Mouse (Mus musculus) right cerebral cortex, adult 18-20 months (tissue): ENCODE results near the gene Xrcc6.
A peak's percentile ranks its signal among the peaks of the same experiment; 100 is the strongest.

Experiments used
- DNase-seq: peaks from one replicate; pipeline ENCODE4 v3.0.0; 2022; ENCODE audit warnings: mixed read lengths

The Xrcc6 gene

GRCm38 (mm10) chr15:81987646-81988045 lies at the start of gene Xrcc6:
Gene Xrcc6, plus strand, starts transcription at chr15:81987835.
- DNase-seq, result no peak

GRCm38 (mm10) chr15:81938246-81938645 lies 49.4 kb upstream of the Xrcc6 start:
- DNase-seq, result peak; percentile 59

GRCm38 (mm10) chr15:81939157-81939715 lies 48.4 kb upstream of the Xrcc6 start:
- DNase-seq, result peak; percentile 56

- DNase-seq, result no peak
Observed at GRCm38 (mm10) chr15:81939774-81940173, 47.9 kb upstream of the Xrcc6 start.

DNA sequence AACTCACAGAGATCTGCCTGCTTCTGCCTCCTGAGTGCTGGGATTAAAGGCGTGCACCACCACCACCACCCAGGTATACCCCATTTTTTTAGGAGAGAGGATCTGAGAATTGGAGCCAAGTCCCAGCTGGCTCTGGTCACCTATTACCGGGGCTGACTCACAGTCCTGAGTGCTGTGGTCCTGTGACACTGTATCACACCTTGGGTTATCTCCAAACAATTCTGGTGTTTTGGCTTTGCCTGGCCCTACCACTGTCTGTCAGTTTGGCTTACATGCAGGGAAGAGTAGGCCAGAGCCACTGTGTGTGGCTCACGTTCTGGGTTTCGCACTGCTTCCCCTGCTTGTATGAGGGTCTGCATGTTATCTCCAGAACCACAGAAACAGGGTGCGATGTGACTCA lies 47.4 kb upstream of the Xrcc6 start:
- no peak for DNase-seq

- no peak for DNase-seq
Observed at GRCm38 (mm10) chr15:81941010-81941409, 46.6 kb upstream of the Xrcc6 start.

DNA sequence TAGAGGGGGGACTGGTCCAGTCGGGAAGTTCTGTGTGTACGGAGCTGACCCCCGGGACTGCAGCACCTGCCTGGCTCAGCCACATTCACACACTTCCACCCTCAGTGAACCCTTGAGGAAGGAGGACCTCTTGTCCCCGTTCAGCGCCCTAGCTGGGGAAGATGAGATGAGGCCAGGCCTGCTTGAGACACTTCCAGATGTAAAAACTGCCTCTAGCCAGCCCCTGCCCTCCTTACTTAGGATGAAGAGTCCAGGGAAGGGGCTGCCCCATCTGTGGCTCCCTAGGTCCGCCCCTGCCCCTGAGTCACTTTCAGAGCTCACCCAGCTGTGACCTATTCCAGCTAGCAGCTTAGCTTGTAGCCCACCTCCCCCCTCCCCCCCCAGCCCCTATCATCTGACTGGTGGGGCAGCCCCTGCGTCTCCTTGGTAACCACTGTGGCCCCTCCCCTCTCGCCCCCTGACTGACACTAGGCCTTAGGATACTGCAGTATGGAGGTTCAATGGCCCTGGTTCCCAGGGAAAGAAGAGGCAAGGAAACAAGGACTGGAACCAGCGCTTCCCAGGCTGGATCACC lies 44.4 kb upstream of the Xrcc6 start:
- no peak for DNase-seq

DNA sequence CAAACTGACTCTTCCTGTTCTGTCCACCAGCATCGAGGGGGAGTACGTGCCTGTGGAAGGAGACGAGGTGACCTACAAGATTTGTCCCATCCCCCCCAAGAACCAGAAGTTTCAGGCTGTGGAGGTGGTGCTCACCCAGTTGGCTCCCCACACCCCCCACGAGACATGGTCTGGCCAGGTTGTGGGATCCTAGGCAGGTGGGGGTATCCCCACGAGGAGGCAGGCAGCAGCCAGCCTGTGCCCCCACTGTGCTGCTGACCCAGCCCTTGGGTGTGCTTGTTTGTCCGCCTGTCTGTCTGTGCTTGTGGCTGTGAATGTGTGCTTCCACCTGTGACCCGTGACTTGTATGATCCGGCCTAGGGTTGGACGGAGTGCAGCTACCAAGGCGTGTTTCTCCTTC lies 38.6 kb upstream of the Xrcc6 start:
- no peak for DNase-seq

GRCm38 (mm10) chr15:81949476-81950131 lies 38.0 kb upstream of the Xrcc6 start:
- no peak for DNase-seq

DNA sequence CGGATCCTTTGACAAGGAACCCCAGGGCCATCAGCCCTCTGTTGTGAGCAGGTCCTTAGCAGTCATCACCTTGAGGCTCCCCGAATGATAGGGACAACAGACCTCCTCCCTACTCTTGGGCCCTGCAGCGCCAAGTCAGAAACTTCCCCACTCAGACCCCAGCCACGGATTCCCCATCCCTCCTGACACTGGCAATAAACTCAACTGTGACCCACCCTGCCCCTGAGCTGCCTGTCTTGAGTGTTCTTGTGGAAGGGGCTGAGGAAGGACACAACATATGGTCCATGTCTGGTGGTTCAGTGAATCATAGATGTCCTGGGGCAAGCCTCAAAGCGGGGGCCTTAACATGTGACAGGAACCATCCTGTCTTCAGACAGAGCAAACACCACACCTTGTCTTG lies 36.9 kb upstream of the Xrcc6 start:
- no peak for DNase-seq

GRCm38 (mm10) chr15:81951159-81951558 lies 36.5 kb upstream of the Xrcc6 start:
- DNase-seq, result no peak

DNA sequence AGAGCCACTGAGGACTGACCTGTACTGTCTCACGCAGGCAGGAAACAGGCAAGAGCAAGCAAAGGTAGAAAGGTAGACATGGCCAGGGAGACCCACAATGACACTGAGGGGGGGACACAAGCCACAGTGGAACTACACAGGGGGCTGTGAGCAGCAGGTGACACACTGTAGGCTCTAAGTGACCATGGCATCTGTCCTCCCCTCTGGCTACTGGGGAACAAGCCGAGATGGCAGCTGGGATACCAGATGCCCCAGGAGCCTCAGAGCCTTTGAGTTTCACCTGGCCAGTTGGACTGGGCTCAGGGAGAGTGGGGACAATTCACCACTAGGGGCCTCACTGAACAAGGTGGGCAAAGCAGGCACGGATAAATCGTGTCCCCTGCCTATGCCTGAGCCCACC lies 35.3 kb upstream of the Xrcc6 start:
- DNase-seq, result no peak

GRCm38 (mm10) chr15:81954151-81954583 lies 33.5 kb upstream of the Xrcc6 start:
- no peak for DNase-seq

- no peak for DNase-seq
Observed at GRCm38 (mm10) chr15:81954716-81955115, 32.9 kb upstream of the Xrcc6 start.

DNA sequence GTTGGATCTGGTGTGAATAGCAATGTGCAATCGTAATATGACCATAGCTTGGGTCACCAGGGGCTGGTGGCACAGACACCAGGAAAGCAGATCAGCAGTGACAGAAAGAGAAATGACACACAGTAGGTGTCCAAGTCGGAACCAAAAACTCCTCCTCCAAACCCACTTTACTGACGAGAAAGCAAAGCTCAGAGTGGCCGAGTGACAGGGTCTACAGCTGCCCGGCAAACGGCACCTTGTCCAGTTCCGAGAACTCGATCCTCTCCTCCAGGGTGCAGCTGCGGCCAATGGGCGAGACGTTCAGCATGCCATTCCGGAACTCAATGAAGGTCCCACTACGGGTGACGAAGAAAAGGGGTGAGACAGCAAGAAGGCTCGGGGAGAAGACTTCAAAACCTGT lies 32.2 kb upstream of the Xrcc6 start:
- no peak for DNase-seq

DNA sequence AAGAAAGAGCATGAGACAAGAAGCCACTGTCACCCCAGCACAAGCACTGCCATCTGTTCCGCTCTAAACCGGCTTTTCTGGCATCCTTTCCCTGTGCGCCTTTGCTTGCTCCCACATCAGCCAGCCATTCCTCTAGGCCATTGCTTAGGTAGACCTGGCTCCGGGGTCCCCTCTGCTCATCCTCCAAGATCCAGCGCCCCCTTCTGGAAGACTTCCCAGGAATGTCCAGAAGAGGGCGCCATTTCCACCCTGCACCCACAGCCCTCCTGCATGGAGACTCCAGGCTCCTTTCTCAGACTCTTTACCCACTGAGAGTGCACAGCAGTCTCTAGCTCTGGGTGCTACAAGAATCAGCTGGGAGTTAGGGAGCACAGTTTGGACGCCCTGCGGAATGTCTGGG lies 31.2 kb upstream of the Xrcc6 start:
- peak; percentile 55 for DNase-seq

DNA sequence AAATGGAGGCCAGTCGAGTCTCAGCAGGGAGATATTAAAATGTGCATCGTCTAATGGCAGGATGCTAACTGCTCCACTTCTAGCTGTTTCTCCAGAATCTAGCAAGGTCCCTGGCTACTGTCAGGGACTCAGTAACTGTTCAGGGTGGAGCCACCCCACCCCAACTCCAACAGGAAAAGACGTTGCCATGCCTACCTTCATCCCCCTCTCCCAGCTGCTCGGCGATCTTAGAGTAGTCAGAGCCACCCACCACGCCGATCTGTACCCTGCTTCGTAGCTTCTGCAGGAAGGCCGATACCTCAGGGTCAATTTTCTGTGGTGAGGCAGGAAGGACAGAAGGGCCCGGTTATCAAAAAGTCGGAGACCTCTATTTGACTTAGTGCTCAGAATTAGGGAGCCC lies 30.0 kb upstream of the Xrcc6 start:
- peak; percentile 63 for DNase-seq

DNA sequence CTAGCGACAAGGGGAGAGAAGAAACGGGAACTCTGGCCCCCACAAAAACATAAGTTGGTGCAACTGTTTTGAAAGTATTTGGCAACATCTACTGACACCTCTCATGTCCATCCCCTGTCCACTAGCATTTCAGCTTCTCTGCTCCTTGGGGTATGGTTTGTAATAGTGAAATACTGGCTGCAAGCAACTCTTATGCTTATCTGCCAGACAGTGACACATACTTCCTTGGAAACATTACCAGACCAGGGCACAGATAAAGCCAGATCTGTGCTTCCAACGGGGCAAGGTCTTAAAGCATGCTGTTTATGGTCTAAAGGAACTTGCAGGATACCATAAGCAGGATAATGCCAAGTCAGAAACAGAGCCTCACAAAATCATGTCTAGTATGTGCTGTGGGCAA lies 28.7 kb upstream of the Xrcc6 start:
- no peak for DNase-seq

DNA sequence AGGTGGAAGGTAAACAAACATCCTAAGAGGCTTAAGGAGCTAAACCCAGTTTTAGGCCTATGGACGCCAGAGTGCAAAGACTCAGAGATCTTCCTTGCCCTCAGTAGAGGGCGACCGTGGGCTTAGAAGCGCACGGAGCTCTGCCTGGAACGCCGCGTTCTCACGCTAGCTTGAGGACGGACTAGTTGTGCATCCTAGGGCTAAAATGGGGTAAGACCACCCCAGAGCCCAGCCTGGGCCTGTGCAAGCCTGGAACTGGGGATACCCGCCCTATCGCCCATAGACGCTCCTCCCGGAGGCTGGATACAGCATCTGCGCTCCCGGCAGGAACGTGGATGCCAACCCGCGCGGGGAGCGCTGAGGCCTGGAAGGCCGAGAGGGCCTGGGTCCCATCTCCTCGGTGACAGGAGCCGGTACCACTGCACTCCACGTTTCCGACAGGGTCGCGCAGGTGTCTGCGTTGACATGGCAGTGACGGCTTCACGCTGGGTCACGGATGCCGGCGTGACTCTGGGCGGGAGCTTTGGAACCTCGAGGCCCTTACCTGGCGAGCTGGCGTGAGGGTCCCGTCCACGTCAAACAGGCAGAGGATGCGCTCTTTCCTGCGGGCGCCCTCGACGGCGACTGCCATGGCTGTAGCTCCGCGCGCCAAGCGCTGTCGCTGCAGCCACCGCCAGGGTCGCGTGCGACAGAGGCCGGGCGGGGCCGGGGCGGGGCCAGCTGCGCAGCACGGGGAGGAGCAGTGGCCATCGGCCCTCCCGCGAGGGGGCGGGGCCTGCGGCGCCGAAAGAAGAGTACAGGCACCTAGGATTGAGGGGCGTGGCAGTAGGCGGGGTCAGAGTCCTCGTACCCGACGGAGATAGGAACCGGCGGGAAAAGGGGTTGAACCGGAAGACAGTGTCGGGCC lies 27.2 kb upstream of the Xrcc6 start, which contains the start of gene Pmm1:
Gene Pmm1 (minus strand): TSS at position 760 of the 907 bp plus-strand sequence.
- peak; percentile 99 for DNase-seq

GRCm38 (mm10) chr15:81961078-81961451 lies 26.6 kb upstream of the Xrcc6 start:
- DNase-seq, result no peak

- DNase-seq, result no peak
Observed at GRCm38 (mm10) chr15:81964262-81964661, 23.4 kb upstream of the Xrcc6 start.

DNA sequence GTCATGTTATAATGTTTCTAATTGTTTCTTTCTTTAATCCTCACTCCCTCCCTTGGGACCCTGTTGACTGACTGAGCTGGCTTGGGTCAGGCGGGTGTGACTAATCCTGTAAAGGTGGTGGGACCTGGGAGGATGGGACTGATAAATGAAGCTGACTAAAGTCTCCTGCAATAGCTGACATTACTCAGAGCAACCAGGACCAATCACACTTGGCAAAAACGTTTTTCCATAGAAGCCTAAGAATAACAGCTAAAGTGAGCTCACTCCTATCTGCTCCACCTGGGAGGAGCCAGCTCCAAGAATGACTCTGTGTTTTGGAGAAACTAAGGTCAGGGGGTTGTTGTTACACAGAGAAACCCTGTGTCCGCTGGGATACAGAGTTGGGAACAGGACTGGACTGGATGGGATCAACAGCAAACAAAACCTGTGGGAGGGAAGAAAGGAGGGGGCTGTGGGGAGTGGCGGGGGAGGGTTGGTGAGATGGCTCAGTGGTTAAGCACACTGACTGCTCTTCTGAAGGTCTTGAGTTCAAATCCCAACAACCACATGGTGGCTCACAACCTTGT lies 22.6 kb upstream of the Xrcc6 start:
- no peak for DNase-seq
